Mouse (Mus musculus) thymus, adult 2 months (tissue): ENCODE results near the gene Pacs2.

Experiments used
- CTCF ChIP-seq: fragments of 200-500 bp; IDR thresholded peaks from 2 replicates; pipeline ENCODE4 v1.5.1; 2012; ENCODE audit warnings: mild to moderate bottlenecking, control low read depth, low read length, moderate library complexity, borderline replicate concordance; ENCODE audit not compliant: control insufficient read depth, poor library complexity, insufficient read depth; ENCODE audit errors: extremely low read depth
- POLR2A ChIP-seq: fragments of 200-500 bp; IDR thresholded peaks from 2 replicates; pipeline ENCODE4 v1.6.1; 2012; ENCODE audit warnings: mild to moderate bottlenecking, low read length, control low read depth, moderate library complexity; ENCODE audit not compliant: control insufficient read depth, poor library complexity, insufficient read depth; ENCODE audit errors: extremely low read depth

GRCm38 (mm10) chr12:113014561-113015556 is 551 bp downstream of the Pacs2 start:
- TF ChIP-seq CTCF (0 out of 2 replicates have a peak, but pooled peaks have one; percentile 14), POLR2A (0 out of 2 replicates have a peak, but pooled peaks have one; percentile 8)
